Mouse (Mus musculus): ENCODE results near the gene Fam169a.
A peak's percentile ranks its signal among the peaks of the same experiment; 100 is the strongest.
"Not testable (repeated sequence)": the region's sequence is repeated elsewhere in the genome, so short reads cannot be mapped to it uniquely, and the experiment has no call there.

The Fam169a gene

DNA sequence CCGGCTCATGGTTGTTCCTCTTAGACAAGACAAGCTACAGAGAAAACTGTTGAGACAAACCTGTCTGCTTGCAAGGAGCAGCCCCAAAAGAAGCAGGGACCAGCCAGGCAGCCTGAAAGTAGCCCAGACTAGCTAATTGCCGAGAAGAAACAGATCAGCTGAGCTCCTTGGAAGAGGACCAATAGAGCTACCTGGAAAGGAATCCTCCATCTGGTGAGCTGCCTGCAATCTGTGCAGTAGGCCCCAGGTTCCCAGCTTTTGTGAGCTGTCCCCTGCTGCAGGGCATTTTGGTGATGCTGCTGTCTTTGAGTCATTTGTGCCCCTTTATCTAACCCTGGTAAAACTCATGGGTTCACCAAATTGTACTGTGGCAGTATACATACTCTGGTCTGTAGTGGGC is 13.1 kb downstream of the Fam169a start:
- no peak for DNase-seq (ENCODE audit: low read depth)

DNA sequence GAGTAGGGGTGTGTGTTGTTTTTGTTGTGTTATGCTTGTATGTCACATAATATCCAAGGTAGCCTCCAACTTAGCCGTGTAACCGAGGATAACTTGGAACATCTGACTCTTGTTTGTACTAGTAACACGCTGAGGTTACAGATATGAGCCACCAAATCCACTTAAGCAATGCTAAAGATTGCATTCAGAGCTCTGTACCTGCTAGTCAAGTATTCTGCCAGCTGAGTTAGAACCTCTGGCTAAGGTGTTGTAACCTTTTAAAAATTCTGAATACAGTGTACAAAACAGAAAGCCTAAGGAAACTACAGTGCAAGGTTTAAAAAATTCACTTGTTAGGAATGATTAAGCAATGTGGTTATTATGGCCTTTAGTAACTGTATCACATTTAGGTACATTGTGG is 13.5 kb downstream of the Fam169a start:
- DNase-seq (ENCODE audit: low read depth) = peak; percentile 60

DNA sequence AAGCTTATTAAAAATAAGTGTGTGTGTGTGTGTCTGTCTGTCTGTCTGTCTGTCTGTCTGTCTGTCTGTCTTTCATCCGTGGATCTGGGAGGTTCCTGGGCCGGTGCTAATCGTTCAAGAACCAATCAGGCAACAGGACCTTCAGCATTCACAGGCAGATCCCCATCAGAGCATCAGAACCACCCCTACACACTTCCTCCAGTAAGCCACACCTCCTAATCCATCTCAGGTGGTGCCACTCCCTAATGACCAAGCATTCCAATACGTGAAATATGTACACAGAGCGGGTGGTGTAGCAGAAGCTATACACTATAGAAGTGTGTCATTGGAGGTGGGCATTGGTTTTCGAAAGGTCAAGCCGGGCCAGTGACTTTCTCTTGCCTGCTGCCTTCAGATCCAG is 15.3 kb downstream of the Fam169a start:
- DNase-seq (ENCODE audit: low read depth) = no peak

DNA sequence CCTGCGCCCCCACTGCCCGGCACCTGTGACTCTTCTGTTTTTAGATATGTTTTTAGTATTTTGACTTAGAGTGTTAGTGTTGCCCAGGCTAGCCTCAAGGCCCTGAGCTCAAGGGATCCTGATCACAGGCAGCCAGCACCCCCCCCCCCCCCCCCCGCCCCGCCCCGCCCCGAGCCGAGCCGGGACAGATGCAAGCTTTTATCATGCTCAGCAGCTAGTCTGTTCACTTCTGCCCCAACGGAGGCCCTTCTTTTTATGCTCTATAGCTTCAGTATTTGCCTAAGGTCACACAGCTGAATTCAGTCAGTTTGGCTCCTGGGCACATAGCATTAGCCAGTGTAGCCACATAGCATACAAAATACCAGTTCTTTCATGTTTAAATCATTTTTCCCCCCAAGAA is 19.2 kb downstream of the Fam169a start:
- no peak for DNase-seq (ENCODE audit: low read depth)

DNA sequence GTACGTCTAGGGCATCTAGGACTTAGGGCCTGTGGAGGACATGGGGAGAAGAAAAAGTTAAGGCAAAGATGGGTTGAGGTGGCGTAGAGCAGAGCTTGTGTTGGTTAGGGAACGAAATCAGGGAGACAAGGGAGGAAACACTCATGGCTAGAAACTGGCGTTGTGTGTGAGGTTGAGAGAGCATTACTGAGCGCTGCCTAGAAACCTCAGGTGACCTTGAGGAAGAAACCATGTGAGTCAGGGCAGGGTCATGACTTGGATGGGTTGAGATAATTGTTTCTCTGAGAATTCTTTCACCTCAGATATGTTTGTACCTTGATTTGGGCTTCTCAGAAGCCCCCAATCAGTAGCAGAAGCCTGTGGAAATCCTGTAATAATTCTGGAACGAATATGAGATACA is 20.3 kb downstream of the Fam169a start:
- DNase-seq (ENCODE audit: low read depth) = peak; percentile 56

DNA sequence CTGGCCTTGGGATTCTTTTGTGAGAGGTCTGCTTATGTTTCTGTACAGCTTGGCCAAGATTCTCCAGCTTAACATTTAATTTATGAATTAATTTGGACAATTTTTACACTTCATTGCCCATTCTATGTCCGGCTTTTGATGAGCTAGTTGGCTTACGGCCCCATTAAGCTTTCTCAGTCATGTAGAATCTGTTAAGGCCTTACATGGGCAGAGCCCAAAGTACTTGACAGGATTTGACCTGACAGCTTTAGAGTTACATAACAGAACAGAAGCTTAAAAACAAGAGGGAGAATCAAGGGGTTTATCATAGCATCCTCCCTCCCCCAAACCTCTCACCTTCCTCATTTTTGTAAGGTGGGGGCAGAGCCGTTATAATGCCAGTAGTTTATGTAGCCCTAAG is 21.1 kb downstream of the Fam169a start:
- no peak for DNase-seq (ENCODE audit: low read depth)

DNA sequence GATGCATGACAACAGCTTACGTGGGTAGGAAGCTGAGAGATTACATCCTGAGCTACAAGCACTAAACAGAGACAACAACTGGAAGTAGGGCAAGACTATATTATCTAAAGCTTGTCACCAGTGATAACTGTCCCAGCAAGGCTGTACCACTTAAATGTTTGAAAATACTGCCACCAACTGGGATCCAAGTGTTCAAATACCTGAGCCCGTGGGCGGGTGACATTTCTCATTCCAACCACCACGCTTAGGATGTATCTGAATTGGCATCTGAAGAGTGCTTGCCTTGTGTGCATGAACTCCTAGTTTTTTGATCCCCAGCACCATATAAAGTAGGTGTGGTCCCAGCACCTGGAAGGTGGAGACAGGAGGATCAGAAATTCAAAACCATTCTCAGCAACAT is 28.6 kb downstream of the Fam169a start:
- DNase-seq (ENCODE audit: low read depth) = no peak

DNA sequence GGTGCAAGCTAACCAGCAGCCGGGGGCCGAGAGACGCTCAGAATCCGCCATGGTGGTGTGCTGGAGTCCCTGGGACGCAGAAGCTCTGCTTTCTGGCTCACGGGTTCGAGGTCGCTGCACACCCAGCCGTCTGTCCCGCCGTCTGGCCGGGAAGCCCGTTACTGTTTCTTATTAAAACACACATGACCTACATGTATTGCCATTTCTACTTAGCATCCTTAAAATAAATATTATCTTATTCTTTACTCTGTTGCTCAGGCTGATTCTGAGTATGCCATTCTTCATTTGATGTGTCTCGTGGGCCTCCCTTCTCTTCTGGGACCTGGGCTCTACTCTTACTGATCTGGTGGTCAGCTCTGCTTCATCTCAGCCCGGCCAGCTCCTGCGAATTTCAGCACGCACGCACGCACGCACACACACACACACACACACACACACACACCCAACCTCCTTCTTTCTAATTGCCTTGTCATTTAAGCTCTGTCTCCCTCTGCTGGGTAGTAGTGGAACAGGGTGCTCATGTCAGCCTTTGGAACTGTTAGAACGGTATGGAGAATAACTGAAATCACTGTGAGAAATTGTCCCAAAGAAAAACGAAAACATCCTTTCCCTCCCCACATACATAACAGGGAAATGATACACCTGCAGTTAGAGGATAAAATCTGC is 32.2 kb downstream of the Fam169a start, which contains the start of gene Gm6169:
Gm6169 (minus strand) TSS at position 51 of the 666 bp plus-strand sequence.
- DNase-seq (ENCODE audit: low read depth) = peak; percentile 75

DNA sequence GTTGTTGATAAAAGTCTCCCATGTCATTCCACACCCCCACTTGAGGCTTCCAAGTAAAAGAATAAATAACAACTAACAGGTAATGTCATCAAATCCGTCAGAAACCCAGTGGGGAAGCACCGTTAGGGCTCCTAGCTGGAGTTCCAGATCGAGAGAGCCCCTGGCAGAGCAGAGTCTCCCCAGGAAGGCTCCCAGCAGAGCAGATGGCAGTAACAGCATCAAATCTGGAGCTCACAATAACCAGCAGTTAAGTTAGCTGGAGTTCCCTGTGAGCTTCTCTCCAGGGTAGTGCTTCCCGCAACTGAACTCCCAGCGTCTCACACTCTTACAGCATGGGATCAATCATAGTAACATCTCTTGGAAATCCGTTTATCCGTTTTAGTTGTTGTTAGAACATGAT is 37.9 kb downstream of the Fam169a start:
- DNase-seq (ENCODE audit: low read depth) = no peak

DNA sequence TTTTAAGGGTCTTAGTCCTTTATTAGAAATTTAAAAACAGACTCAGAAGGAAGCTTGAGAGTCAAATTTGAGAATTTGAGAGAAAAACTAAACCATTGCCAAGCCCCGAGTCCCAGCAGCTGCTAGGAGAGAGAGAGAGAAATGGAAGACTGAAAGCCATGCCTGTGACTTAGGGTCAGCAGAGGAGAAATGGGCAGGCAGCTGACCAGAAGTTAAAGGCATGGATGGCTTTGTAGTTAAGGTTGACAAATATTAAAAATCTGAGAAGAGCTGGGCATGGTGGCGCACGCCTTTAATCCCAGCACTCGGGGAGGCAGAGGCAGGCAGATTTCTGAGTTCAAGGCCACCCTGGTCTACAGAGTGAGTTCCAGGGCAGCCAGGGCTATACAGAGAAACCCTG is 40.6 kb downstream of the Fam169a start:
- not testable (repeated sequence) for DNase-seq (ENCODE audit: low read depth)

DNA sequence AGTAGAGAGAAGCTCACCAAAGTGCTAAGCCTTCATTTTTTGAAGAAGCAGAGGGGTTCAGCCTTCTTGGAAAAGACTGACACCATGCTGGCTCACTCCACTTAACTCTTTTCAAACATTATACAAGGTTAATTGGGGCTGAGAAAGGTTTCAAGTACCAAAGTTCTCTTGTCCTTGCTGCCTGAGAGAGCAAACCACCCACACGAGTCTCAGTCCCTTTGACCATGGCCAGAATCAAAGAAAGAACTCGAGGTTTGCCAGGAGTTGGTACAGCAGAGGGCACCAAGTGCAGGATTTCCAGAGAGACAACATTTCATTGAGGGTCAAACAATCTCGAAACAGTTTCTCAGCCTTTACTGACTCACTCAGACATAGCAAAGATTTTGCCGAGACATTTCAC is 42.0 kb downstream of the Fam169a start:
- DNase-seq (ENCODE audit: low read depth) = no peak

DNA sequence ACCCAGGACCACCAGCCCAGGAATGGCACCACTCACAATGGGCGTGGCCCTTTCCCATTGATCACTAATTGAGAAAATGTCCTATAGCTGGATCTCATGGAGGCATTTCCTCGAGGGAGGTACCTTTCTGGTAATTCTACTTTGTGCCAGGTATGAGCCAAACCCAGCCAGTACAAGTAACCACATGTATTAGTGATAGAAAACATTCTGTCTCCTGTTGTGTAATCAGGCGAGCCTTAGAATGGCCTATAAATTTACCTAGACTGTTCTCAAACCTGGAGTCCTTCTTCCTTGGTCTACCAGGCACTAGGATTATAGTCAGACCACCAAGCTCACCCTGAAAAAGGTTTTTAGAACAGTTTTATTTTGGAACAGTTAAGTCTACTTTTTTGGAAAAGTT is 54.3 kb downstream of the Fam169a start:
- DNase-seq (ENCODE audit: low read depth) = no peak

DNA sequence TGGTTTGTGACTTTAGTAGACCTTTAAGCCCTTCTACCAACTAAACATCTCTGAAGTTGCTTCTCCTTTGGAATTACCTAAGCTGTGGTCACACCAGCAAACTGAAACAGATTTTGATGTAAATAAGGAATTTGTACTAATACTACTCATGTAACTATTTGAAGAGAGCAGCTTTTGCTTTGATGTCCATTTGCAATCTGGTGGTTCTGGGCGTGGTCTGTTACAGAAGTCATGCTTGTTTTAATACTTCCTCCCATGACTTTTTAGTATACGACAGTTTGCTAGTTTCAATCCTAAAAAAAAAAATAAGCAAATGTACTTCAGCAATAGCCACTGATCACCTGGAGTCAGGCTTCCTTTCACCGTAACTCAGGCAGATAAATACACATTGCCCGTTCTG is 62.6 kb downstream of the Fam169a start:
- not testable (repeated sequence) for DNase-seq (ENCODE audit: low read depth)

DNA sequence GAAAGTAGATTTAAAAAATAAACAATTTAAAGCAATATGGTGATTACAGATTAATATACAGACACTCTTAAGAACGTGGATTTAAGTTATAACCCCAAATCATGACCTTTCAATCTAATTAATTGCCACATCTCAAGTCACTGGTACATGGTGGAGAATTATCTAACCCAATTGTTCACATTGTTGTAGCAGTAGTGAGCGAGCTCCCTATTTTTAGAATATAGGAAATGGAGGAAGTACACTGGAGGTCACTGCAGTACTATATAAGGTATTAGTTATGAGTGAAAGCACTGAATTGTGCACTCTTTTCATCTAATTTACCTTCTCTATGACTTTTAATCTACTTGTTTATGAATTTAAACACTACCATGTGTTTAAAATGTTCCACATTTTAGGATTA is 63.3 kb downstream of the Fam169a start:
- DNase-seq (ENCODE audit: low read depth) = not testable (repeated sequence)

DNA sequence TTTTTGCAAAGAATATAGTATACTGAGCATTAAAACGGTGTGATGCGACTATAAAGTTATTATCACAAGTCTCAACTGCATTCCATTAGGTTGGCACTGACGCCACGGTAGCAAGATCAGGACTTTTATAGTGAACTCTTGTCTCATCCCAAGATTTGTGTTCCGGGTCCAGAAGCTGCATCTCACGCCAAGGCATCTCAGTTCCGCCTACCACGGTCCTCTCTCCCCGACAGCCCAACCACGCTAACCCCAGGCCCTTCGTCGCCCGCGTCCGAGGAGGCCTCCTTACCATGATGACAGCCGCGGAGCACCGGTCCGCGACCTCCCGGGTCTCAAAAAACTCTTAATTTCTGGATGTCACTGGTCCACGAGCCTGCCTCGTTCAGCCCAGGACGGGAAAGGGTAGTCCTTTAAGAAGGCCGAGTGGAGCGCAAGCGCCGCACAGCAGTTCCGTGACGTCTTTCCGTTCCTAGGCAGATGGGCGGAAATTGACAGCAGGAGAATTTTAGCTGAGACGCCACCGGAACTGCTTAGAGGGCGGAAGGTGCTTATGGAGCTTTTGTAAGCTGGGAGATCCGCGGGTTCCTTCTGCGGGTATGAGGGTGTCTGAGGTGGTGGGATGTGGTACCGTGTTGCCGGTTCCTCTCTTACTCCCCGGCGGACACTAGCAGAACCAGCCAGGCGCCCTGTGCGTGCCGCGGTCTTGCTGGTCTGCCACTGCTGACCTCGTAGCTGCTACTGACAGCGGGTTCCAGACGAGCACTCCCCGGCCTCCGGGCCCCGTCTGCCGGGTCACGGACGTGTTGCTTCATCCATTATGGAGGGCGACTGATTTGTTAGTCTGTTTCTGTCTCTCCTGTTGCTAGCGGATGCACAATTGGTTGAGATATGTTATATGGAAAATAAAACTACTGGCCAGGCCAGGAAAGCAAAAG is 70.6 kb downstream of the Fam169a start, which contains the start of the genes Gfm2 and Nsa2:
Gfm2 (plus strand) TSS at position 472 of the 935 bp plus-strand sequence.
Nsa2 (minus strand) TSS at position 472 of the 935 bp plus-strand sequence.
- DNase-seq (ENCODE audit: low read depth) = peak; percentile 98

DNA sequence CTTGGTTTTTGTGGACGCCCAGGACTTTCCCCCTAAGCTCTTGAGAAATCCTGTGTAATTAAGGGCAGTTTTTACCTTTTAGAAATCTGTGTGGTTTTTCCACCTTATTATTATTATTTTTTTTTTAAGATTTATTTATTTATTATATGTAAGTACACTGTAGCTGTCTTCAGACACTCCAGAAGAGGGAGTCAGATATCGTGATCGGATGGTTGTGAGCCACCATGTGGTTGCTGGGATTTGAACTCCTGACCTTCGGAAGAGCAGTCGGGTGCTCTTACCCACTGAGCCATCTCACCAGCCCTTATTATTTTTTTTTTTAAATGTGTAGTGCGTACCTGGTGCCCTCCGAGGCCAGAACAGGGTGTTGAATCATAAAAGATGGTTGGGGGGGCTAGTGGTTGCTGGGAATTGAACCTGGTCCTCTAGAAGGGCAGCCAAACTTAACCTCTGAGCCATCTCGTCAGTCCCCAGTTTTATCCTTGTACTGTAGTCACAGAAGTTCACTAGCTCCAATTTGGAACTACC is 71.4 kb downstream of the Fam169a start:
- peak; percentile 25 for DNase-seq (ENCODE audit: low read depth)

DNA sequence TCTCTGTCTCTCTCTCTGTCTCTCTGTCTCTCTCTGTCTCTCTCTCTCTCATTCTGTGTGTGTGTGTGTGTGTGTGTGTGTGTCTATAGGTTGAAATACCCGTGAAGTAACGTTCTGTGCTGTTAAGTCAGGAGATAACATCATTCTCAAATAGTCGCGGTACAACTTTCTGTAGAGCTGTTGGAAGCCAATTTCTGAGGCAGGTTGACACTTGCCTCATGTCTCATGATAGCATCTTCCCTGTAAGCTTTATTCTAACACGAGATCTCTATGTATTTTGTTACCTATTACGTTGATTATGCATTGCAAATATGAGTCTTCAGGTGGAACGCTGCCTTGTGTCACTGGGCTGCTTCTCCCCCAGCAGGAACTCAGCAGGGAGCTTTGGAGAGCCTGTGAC is 75.2 kb downstream of the Fam169a start:
- DNase-seq (ENCODE audit: low read depth) = no peak

DNA sequence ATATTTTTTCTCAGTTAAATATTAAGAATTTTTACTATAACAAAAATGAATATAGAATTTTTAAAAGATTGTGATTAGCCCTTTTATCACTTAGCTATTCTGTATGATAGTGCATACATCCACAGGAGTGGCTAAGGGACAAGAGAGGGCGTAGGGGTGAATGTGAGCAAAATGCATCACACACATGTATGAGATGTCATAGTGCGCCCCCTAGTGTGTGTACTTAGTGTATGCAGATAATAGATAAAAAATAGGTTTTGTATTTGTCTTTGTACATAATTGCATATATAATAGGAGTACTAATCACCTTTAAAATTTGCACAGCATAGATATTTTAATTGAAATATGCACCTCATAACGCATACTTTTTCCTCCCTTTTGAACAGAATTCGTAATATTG is 78.7 kb downstream of the Fam169a start:
- DNase-seq (ENCODE audit: low read depth) = peak; percentile 81

DNA sequence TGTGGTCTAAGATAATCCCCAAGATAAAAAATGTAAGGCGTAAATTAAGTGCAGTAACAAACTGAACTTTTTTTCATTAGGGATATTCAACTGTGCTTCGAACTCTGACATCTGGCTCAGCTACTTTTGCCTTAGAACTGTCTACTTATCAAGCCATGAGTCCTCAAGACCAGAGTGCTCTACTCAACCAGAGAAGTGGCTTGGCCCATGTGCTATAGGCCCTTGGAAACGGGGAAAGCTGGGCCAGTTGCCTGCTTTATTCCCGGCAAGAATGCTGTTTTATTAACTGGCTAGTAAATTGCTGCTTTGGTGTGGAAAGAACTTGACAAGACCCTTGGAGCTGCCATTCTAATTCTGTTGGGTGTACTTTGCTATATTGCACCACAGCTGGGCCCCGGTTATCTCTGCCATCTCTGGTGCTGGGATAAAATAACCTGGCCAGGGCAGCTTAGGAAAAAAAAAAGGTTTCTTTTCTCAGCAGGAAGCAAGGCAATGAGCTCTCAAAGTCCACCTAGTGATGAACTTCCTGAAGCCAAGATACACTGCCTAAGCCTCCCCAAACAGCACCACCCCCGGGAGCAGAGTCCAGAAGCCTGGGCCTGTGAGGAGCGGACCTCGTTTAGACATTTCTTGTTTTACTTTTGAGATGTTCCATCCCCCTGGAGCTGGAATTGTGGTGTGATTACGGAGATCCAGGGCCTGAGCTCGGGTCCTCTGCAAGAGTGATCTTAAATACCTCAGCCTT is 108.6 kb downstream of the Fam169a start:
- DNase-seq (ENCODE audit: low read depth) = no peak

DNA sequence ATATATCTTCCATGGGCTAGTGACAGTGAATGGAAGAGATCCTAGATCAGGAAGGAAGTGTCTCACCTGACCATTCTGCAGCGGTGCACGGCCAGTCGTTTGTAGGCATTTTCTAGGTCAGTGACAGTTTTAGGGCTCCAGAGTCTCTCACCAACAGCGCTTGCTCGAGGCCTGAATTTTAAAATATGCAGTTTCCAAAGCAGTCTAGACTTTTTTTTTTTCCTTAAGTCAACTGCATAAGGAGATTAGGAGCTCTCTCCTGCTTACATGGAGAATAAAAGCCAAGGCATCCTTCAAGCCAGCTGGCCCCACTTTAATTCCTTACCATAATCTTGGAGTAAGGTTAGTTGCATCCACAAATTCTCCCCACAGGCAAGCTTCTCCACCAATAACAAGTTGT is 109.6 kb downstream of the Fam169a start:
- no peak for DNase-seq (ENCODE audit: low read depth)

DNA sequence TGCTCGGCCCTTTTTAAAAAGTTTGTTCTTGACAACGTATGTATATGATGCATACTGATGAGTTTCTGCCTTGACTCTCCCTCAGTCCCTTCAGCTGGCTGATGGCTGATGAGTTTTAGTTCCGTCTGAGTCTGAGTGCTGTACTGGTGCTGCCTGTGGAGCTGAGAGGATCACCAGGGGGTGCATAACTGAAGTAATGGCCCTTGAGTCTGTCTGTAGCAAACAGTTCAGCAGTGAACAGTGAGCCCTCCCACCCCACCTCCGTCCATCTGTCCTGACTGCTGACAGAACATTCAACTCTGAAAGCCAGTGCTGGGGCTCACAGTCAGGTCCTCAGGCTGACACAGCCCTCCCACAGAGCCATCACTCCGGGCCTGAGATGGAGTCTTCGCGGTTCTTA is 111.9 kb downstream of the Fam169a start:
- DNase-seq (ENCODE audit: low read depth) = no peak
